Mouse (Mus musculus) ES-Bruce4 (cell line): ENCODE measurements around the gene Rara. TPM values are rescaled to one million over a fixed set of nuclear protein-coding genes. Genes with fewer than 3 reads are reported as not detected.
A peak's percentile ranks its signal among the peaks of the same experiment; 100 is the strongest.

Source experiments
- H3K27ac ChIP-seq: 2 replicates; pipeline ENCODE4 v1.5.1; 2012; ENCODE audit warnings: low read length, inconsistent platforms; ENCODE audit not compliant: insufficient read depth
- H3K27me3 ChIP-seq: 2 replicates; pipeline ENCODE4 v1.6.1; 2012; ENCODE audit warnings: mild to moderate bottlenecking, low read length, inconsistent platforms; ENCODE audit not compliant: control insufficient read depth, poor library complexity, insufficient read depth, severe bottlenecking
- H3K36me3 ChIP-seq: 2 replicates; pipeline ENCODE4 v1.6.1; 2012; ENCODE audit warnings: inconsistent platforms, mild to moderate bottlenecking, low read length, moderate library complexity; ENCODE audit not compliant: control insufficient read depth, poor library complexity, insufficient read depth, severe bottlenecking
- H3K4me1 ChIP-seq: one replicate; pipeline ENCODE4 v1.8.1; 2011; ENCODE audit warnings: low read length; ENCODE audit not compliant: control insufficient read depth, insufficient read depth
- H3K4me3 ChIP-seq: 2 replicates; pipeline ENCODE4 v1.5.1; 2011; ENCODE audit warnings: low read depth, mild to moderate bottlenecking, low read length
- H3K9ac ChIP-seq: 2 replicates; pipeline ENCODE4 v1.6.1; 2012; ENCODE audit warnings: low read depth, mild to moderate bottlenecking, inconsistent platforms; ENCODE audit not compliant: poor library complexity, severe bottlenecking
- H3K9me3 ChIP-seq: replicated peaks from 2 replicates; pipeline ENCODE4 v1.6.1; 2012; ENCODE audit warnings: mild to moderate bottlenecking, low read length, inconsistent platforms; ENCODE audit not compliant: control insufficient read depth, poor library complexity, insufficient read depth, severe bottlenecking
- CTCF ChIP-seq: IDR thresholded peaks from one replicate; pipeline ENCODE4 v1.8.1; 2011; ENCODE audit warnings: low read depth, low read length
- EP300 ChIP-seq: IDR thresholded peaks from 2 replicates; pipeline ENCODE4 v1.6.1; 2011; ENCODE audit warnings: low read depth, low read length; ENCODE audit not compliant: insufficient read depth
- POLR2A ChIP-seq: IDR thresholded peaks from one replicate; pipeline ENCODE4 v1.8.1; 2011; ENCODE audit warnings: low read length; ENCODE audit not compliant: insufficient read depth
- polyA plus RNA-seq: library from polyadenylated mRNA; stranded (reverse); fragments of >200 nt; gene quantifications from 2 replicates; pipeline ENCODE4 v1.2.4, GENCODE M21; 2011; ENCODE audit warnings: low read depth; ENCODE audit not compliant: missing spikeins, insufficient read depth, insufficient read length

Gene Rara
- polyA plus RNA-seq, 1 experiment, result 23.7 TPM

- no peaks in the 10 kb centered on the region for H3K9me3 ChIP-seq
- peaks cover 13% of the 10 kb centered on the region for H3K36me3 ChIP-seq
- H3K27ac ChIP-seq, result peak overlapping the region; percentile 79
- H3K27me3 ChIP-seq, result no peaks in the 10 kb centered on the region
- TF ChIP-seq EP300 (0 out of 2 replicates have a peak, but pooled peaks have one; percentile 19), CTCF (no peak), POLR2A (no peak)
- H3K4me1 ChIP-seq, result peaks cover 4% of the 10 kb centered on the region
- no peak overlapping the region for H3K4me3 ChIP-seq
- H3K9ac ChIP-seq, result 0 out of 2 replicates have a peak overlapping the region, but pooled peaks have one; percentile 33
Measured at GRCm38 (mm10) chr11:98902621-98903245, 24.9 kb upstream of the Rara start.

GRCm38 (mm10) chr11:98904577-98904976, 23.0 kb upstream of the Rara start:
- no peak overlapping the region for H3K4me3 ChIP-seq
- H3K9me3 ChIP-seq, result no peaks in the 10 kb centered on the region
- TF ChIP-seq EP300 (no peak), CTCF (no peak), POLR2A (no peak)
- peaks cover 7% of the 10 kb centered on the region for H3K4me1 ChIP-seq
- H3K9ac ChIP-seq, result peak overlapping the region; percentile 30; the same call in 1 of the 2 replicates
- no peaks in the 10 kb centered on the region for H3K27me3 ChIP-seq
- H3K36me3 ChIP-seq, result peaks cover 14% of the 10 kb centered on the region
- peak overlapping the region; percentile 37 for H3K27ac ChIP-seq

GRCm38 (mm10) chr11:98905033-98905432, 22.6 kb upstream of the Rara start:
- Histone ChIP-seq H3K9me3 (no peaks in the 10 kb centered on the region), H3K27ac (peak overlapping the region; percentile 14; the same call in 1 of the 2 replicates), H3K4me3 (no peak overlapping the region), H3K4me1 (peaks cover 7% of the 10 kb centered on the region), H3K36me3 (peaks cover 14% of the 10 kb centered on the region), H3K27me3 (no peaks in the 10 kb centered on the region), H3K9ac (no peak overlapping the region)
- TF ChIP-seq POLR2A (no peak), CTCF (no peak), EP300 (no peak)

- no peak for TF ChIP-seq EP300
- no peak for TF ChIP-seq POLR2A
- no peak for TF ChIP-seq CTCF
- peaks cover 20% of the 10 kb centered on the region for H3K36me3 ChIP-seq
- H3K4me3 ChIP-seq, result no peak overlapping the region
- peak overlapping the region; percentile 14; the same call in 1 of the 2 replicates for H3K27ac ChIP-seq
- no peak overlapping the region for H3K9ac ChIP-seq
- H3K4me1 ChIP-seq, result peaks cover 7% of the 10 kb centered on the region
- no peaks in the 10 kb centered on the region for H3K9me3 ChIP-seq
- H3K27me3 ChIP-seq, result no peaks in the 10 kb centered on the region
Measured at GRCm38 (mm10) chr11:98905583-98905982, 22.0 kb upstream of the Rara start.

- H3K4me1 ChIP-seq, result peaks cover 7% of the 10 kb centered on the region
- peak overlapping the region; percentile 21; the same call in 1 of the 2 replicates for H3K9ac ChIP-seq
- no peaks in the 10 kb centered on the region for H3K27me3 ChIP-seq
- no peak overlapping the region for H3K27ac ChIP-seq
- TF ChIP-seq POLR2A, result no peak
- TF ChIP-seq CTCF, result no peak
- no peak for TF ChIP-seq EP300
- H3K4me3 ChIP-seq, result peak overlapping the region; percentile 31; the same call in 1 of the 2 replicates
- peaks cover 31% of the 10 kb centered on the region for H3K36me3 ChIP-seq
- no peaks in the 10 kb centered on the region for H3K9me3 ChIP-seq
Measured at GRCm38 (mm10) chr11:98907063-98907436, 20.6 kb upstream of the Rara start.

GRCm38 (mm10) chr11:98907437-98908173, 20.0 kb upstream of the Rara start, which contains the start of gene Cdc6:
Gene Cdc6, plus strand, starts transcription at chr11:98907801.
- peaks cover 36% of the 10 kb centered on the region for H3K36me3 ChIP-seq
- no peak for TF ChIP-seq CTCF
- no peak for TF ChIP-seq EP300
- TF ChIP-seq POLR2A, result peak; percentile 69
- H3K4me1 ChIP-seq, result peaks cover 7% of the 10 kb centered on the region
- peak within 1 kb of the TSS; percentile 86 for H3K4me3 ChIP-seq
- H3K27ac ChIP-seq, result peak within 1 kb of the TSS; percentile 12; the same call in 1 of the 2 replicates
- peak within 1 kb of the TSS; percentile 60 for H3K9ac ChIP-seq
- H3K27me3 ChIP-seq, result no peaks in the 10 kb centered on the region
- no peaks in the 10 kb centered on the region for H3K9me3 ChIP-seq
